Mouse (Mus musculus) gastrocnemius, adult 8-10 months (tissue): ENCODE results near the gene Hmmr. TPM values are rescaled to one million over a fixed set of nuclear protein-coding genes. Genes with fewer than 3 reads are reported as not detected.
"Not testable (repeated sequence)": the region's sequence is repeated elsewhere in the genome, so short reads cannot be mapped to it uniquely, and the experiment has no call there.

ENCODE experiments used
- DNase-seq, 2 experiments: peaks; one replicate each; pipeline ENCODE4 v3.0.0; 2022; ENCODE audit warnings: low spot score in 2 of 2
- total RNA-seq, 4 experiments: library from RNA; stranded (reverse); gene quantifications; 2 replicates each; pipeline ENCODE4 v1.2.4; 2022

Gene Hmmr
- not detected for total RNA-seq

DNA sequence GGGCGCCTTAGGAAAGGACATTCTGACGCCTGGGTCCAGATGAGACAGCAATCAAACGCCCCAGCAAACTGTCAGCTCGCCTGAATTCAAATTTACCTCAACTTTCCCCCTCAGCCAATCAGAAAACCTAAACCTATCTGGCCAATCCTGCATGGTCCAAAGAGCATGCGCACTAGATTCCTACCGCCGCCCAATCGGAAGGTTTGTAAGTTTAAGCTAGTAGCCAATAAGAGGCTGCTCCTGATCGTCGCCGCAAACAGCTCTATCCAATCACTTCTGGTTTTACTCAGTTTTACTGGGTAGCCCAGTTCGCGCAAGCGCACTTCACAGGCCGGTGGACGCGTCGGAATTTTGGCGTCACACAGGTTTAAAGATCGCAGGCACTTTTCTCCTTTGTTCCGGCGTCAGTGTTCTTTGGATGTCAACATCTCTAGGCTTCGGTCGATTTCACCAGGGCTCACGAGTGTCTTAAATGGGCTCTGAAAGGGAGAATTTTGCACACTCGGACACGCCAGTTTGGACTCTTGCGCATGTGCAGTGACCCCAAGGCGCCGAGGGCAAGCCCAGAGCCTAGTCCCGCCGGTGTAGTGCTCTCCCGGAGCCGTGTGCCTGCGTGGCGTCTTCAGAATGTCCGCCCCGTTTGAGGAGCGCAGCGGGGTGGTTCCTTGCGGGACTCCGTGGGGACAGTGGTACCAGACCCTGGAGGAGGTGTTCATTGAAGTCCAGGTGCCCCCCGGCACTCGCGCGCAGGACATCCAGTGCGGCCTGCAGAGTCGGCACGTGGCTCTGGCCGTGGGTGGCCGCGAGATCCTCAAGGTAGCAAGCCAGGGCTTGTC lies at the start of gene Hmmr, which contains the start of gene Nudcd2:
TSS of gene Hmmr (minus strand) at position 84 of the 836 bp plus-strand sequence.
TSS of gene Nudcd2 (plus strand) at position 329 of the 836 bp plus-strand sequence.
- peak; percentile 84 to 91 for DNase-seq

DNA sequence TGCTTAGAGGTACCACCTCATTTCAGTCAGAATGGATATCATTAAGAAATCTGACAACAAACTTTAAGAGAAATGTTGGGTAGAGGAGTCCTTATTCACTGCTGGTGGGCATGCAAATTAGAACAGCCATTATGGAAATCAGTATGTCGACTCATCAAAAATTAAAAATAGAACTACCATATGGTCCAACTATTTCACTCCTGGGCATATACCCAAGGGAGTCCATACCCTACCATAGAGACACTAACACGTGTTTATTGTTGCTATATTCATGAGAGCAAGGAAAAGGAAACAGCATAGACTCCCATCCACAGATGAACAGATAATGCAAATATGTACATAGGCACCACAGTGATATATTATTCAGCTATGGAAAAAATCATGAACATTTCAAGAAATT lies 48.6 kb upstream of the Hmmr start:
- no peak for DNase-seq

DNA sequence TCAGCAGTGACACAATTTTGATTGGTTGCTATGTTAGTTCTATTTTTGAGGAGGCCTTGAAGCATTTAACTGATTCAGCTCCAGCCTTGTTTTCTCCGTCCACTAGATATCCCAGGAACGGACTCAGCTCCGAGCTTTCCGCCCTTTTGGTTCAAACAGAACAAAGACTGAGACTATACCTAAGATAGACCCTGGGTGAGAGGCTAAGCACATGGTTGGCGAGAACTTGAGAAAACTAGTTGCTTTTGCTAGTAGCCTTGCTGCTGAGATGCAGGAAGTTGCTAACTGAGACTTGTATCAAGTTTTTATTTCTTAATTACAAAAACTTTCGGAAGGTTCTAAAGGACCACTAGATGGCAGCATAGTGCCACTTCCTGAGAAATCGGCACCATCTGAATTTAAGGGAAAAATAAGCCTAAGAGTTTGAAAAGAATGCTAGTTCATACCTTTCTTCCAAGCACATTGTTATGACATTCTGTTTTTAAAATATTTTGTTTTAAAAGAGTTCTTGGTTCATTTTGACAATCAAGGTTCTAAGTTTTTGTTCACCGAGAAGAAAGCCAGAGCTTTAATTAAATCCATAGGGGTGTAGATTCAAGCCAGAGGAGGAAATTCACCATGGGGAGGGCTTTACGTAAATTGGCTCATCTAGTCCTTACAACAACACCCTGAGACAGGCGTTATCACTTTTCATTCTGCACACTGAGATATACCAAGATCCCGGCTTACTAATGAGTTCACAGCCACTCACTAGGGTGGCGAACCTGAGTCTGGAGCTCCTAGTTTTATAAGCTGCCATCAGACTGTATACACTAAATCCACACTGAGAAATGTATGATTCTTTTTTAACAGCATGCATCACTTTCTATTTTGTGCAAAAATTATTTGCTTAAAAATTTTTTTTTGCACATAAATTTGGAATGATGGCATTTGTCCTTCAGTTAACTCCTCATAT lies 42.4 kb upstream of the Hmmr start:
- no peak for DNase-seq

DNA sequence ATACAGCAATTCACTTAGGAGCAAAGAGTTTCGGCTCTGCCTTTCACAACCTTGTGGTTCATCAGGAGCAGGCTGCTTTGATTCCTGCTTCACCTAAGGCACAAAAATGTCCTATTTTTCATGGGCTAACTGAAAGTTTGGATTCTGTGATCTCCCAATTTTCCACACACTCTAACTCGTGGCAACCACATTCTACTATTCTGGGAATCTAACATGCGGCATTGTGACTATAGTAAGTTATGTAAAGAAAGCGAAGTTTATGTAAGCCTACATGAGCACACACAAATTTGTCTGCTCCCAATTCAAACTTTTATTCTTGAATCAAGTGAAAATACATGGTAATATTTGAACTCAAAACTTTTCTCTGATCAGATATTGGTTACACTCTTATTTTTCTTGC lies 31.5 kb upstream of the Hmmr start:
- no peak for DNase-seq

DNA sequence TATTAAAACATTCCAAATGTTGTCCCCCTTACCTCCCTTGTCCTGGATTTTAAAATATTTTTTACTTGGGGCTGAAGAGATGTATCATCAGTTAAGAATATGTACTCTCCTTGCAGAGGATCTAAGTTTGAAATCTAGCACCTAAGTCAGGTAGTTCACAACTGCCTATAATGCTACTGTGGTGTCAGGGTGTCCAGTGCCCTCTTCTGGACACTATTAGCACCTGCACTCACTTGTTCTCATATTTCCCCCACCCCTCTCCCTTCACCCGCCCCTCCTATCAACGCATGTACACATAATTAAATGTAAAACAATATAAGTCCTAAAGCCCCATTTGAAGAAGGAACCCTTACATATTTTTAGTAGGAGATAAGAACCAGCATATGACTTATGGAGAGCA lies 30.2 kb upstream of the Hmmr start:
- DNase-seq, result no peak

GRCm38 (mm10) chr11:40759896-40760295 lies 26.7 kb upstream of the Hmmr start:
- DNase-seq, result peak in 1 of 2 experiments; percentile 15

- no peak for DNase-seq
These were observed 22.7 kb upstream of the Hmmr start for GRCm38 (mm10) chr11:40755968-40756367.

DNA sequence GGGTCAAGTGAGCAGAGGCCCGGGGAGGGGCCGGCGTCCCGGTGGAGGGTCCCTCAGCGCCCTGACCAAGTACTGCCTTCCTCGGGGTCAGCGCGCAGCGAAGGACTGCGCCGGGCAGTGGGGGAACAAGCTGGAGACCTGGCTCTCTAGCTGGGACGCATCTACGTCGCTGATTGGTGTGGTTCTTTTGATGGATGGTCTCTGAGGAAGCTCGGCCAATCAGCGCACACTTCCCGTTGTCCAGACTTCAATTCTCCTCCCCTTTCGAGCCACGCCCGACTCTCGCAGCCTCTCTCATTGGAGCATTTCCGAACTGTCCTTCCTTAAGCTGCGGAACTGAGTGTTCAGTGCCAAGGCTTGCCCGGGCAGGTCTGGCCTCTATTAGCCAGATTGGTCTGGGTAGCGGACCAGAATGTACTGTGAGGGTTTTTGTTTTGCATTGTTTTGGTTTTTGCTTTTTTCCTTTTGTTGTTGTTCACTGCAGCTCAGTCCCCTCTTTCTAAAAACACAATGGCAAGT lies 21.9 kb upstream of the Hmmr start, which contains the start of gene Ccng1:
TSS of gene Ccng1 (minus strand) at position 203 of the 519 bp plus-strand sequence.
- peak; percentile 87 to 93 for DNase-seq

DNA sequence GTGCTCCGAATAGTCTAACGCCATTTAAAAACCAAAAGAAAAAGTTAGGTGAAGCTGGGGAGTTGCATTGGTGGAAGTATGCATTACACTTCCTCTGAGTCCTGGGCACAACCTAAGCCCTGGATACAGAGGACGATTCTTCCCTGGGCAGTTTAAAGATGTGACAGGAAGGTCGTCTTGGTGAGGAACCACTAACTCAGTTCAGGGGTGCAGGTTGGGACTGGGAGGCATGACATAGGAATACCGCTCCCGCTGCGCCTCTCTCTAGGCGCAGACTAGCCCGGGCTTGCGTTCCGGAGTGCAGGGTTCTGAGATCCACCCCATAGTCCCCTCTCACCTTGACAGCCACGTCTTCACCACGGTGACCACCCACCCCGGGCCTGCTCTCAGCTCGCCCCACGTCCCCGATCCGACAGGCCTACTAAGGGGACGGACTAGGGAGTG lies 21.5 kb upstream of the Hmmr start:
- no peak for DNase-seq

GRCm38 (mm10) chr11:40753836-40754235 lies 20.6 kb upstream of the Hmmr start:
- DNase-seq, result peak in 1 of 2 experiments; percentile 13

GRCm38 (mm10) chr11:40747716-40748115 lies 14.5 kb upstream of the Hmmr start:
- no peak for DNase-seq

- no peak for DNase-seq
These were observed 13.1 kb upstream of the Hmmr start for GRCm38 (mm10) chr11:40746361-40746760.

DNA sequence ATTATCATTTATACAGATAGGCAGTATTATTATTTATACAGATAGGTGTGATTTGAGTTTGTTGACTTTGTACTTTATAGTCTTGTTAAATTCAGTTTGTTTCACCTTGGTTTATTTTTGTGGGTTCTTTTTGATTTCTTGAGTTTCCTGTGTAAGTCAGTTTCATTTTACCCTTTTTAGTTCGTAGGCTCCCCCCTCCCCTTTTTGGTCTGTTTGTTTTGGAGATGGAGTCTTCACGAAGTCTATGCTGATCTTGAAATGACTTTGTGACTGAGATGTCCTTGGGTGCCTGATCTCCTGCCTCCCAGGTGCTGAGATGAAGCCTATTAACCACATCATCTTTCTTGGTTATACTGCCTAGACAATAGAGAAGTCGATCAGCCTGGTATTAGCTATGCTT lies 11.1 kb upstream of the Hmmr start:
- DNase-seq, result no peak

DNA sequence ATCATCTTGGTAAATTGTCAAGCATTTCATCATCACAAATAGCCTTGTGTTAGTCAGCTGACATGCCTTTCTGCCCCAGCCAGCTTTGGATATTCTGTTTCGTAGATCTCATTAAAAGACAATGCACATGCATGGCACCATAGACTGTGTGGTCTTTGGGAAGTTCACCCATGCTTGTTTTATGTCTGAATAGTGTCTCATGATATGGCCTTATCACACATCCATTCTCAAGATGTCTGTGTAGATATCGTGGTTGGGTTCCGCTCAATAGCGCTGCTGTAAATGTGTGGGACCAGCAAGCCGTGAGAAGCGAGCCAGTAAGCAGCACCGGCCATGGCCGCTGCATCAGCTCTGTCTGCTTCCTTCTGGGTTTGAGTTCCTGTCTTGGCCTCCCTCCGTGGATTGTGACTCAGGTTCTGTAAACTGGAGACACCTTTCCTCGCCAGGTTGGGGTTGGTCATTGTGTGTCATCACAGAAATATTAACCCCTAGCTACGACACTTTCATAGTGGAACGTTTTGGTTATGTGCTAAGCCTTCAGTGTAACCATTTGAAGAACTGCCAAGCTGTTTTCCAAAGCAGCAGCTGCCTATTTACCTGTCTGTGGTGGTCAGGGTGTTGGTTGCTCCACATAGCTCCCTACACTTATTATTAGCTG lies 8.5 kb upstream of the Hmmr start:
- DNase-seq, result no peak

DNA sequence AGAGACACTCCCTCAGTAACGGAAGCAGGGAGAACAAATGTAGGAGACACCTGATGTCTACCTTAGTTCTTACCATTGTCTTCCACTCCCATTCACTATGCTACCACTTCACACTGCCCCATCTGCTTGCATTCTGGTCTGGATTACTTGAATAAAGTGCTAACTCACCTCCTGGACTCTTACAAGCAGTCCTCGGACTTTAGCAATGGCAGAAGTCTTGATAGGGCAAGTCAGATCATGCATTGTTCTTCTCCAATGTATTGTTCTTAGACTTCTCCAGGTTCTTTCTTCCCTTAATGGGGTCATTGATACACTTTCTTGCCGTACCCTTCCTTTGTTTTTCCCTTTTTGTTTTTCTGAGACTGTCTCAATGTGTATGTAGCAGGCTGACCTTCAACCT lies 4.1 kb upstream of the Hmmr start:
- DNase-seq, result no peak

DNA sequence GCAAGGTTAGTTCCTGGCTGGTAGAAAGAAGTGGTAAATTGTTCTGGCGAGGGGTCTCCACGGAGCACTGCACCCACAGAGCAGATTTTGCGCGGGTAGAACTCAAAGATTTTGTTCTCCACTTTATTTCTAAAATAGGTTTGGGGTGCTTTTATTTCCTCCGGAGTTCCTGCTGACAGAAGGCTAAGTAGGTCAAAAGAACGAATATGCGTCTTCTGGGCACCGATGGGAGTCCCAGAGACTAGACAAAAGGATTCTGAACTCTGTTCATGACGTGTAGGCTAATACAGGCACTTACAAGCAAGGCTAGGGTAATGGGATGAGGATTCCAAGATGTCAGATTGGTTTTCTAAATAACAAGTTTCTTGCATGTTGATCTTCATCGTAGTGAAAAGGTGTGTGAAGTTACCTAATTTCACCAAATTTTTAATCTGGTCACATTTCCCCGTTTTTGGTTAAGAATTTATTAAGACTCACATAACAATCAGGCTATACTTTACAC lies 1.1 kb upstream of the Hmmr start:
- no peak for DNase-seq

- no peak for DNase-seq
These were observed 254 bp downstream of the Hmmr start for GRCm38 (mm10) chr11:40732997-40733338.

GRCm38 (mm10) chr11:40718324-40718723 lies 14.9 kb downstream of the Hmmr start:
- no peak for DNase-seq

GRCm38 (mm10) chr11:40715524-40715923 lies 17.7 kb downstream of the Hmmr start:
- no peak for DNase-seq

GRCm38 (mm10) chr11:40713858-40714257 lies 19.4 kb downstream of the Hmmr start:
- DNase-seq, result no peak

DNA sequence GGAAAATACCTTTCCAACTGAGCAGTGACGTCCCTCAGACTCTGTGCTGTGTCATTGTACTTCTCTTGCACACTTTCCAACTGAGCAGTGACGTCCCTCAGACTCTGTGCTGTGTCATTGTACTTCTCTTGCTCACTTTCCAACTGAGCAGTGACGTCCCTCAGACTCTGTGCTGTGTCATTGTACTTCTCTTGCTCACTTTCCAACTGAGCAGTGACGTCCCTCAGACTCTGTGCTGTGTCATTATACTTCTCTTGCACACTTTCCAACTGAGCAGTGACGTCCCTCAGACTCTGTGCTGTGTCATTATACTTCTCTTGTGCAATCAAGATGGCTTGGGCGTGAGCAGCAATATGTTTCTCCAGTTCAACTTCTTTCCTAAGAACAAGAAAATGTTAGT lies 23.3 kb downstream of the Hmmr start:
- not testable (repeated sequence) for DNase-seq
